Mouse (Mus musculus) adrenal gland, adult 2 months (tissue): ENCODE measurements around the gene Mta3. TPM values are rescaled to one million over a fixed set of nuclear protein-coding genes. Genes with fewer than 3 reads are reported as not detected.
A peak's percentile ranks its signal among the peaks of the same experiment; 100 is the strongest.

ENCODE experiments used
- DNase-seq: peaks from one replicate; pipeline ENCODE4 v3.0.0; 2021
- polyA plus RNA-seq: library from polyadenylated mRNA; depleted of rRNA; stranded (reverse); fragments of >200 nt; gene quantifications from 2 replicates; pipeline ENCODE4 v1.2.3, GENCODE M21; 2012
- total RNA-seq, 2 experiments: library from RNA; stranded (reverse); gene quantifications; 2 replicates each; pipeline ENCODE4 v1.2.3; 2021

The Mta3 gene
- total and polyA plus RNA-seq, 3 experiments: 55.9 to 80.0 (median 71.1) TPM

- no peak for DNase-seq
Measured at GRCm38 (mm10) chr17:83810285-83810684, 104.3 kb downstream of the Mta3 start.

- no peak for DNase-seq
Measured at GRCm38 (mm10) chr17:83812200-83812944, 106.4 kb downstream of the Mta3 start.

GRCm38 (mm10) chr17:83813050-83813449 is 107.1 kb downstream of the Mta3 start:
- DNase-seq: no peak

GRCm38 (mm10) chr17:83816996-83817395 is 111.0 kb downstream of the Mta3 start:
- DNase-seq: no peak

- DNase-seq: no peak
Measured at GRCm38 (mm10) chr17:83819503-83819902, 113.5 kb downstream of the Mta3 start.

- DNase-seq: no peak
Measured at GRCm38 (mm10) chr17:83820701-83821100, 114.7 kb downstream of the Mta3 start.

GRCm38 (mm10) chr17:83821876-83822275 is 115.9 kb downstream of the Mta3 start:
- no peak for DNase-seq

- no peak for DNase-seq
Measured at GRCm38 (mm10) chr17:83823835-83824234, 117.9 kb downstream of the Mta3 start.

- no peak for DNase-seq
Measured at GRCm38 (mm10) chr17:83829356-83829755, 123.4 kb downstream of the Mta3 start.

GRCm38 (mm10) chr17:83830616-83831292 is 124.8 kb downstream of the Mta3 start:
- DNase-seq: peak; percentile 46

GRCm38 (mm10) chr17:83834120-83834519 is 128.2 kb downstream of the Mta3 start:
- DNase-seq: no peak

- DNase-seq: no peak
Measured at GRCm38 (mm10) chr17:83836048-83836447, 130.1 kb downstream of the Mta3 start.

- no peak for DNase-seq
Measured at GRCm38 (mm10) chr17:83837659-83838190, 131.8 kb downstream of the Mta3 start.

- no peak for DNase-seq
Measured at GRCm38 (mm10) chr17:83839132-83839531, 133.2 kb downstream of the Mta3 start.

GRCm38 (mm10) chr17:83841011-83841410 is 135.0 kb downstream of the Mta3 start:
- DNase-seq: no peak

GRCm38 (mm10) chr17:83843780-83844179 is 137.8 kb downstream of the Mta3 start:
- peak; percentile 50 for DNase-seq

- no peak for DNase-seq
Measured at GRCm38 (mm10) chr17:83845538-83845937, 139.6 kb downstream of the Mta3 start.

GRCm38 (mm10) chr17:83846301-83847021 is 140.5 kb downstream of the Mta3 start:
- no peak for DNase-seq

GRCm38 (mm10) chr17:83847100-83847499 is 141.1 kb downstream of the Mta3 start:
- DNase-seq: no peak

- no peak for DNase-seq
Measured at GRCm38 (mm10) chr17:83847815-83848214, 141.9 kb downstream of the Mta3 start, which contains the start of gene Haao. Haao (minus strand) TSS chr17:83847963.

- no peak for DNase-seq
Measured at GRCm38 (mm10) chr17:83848482-83848881, 142.5 kb downstream of the Mta3 start.

GRCm38 (mm10) chr17:83849081-83849675 is 143.2 kb downstream of the Mta3 start:
- no peak for DNase-seq
